Mouse (Mus musculus): ENCODE measurements around the gene Hadh. TPM values are rescaled to one million over a fixed set of nuclear protein-coding genes. Genes with fewer than 3 reads are reported as not detected.

The Hadh gene
- polyA plus RNA-seq, 1 experiment from 2014 or later: 18.4 TPM

GRCm38 (mm10) chr3:131291890-131292289 lies 20.0 kb upstream of the Hadh start:
- H3K9ac ChIP-seq (replicated peaks; ENCODE audit: low read depth, low read length): no peak overlapping the region
- 77% methylated on average over 4 of the region's 4 CpGs for WGBS
- no peaks in the 10 kb centered on the region for H3K9me3 ChIP-seq (ENCODE audit: control insufficient read depth, low read length)
- no peak overlapping the region for H3K4me2 ChIP-seq (ENCODE audit: low read depth, low read length)
- ATAC-seq (ENCODE audit: low read depth): no peak
- H3K27me3 ChIP-seq (ENCODE audit: control insufficient read depth, insufficient read depth, low read length): no peaks in the 10 kb centered on the region
- H3K36me3 ChIP-seq (ENCODE audit: control insufficient read depth, insufficient read depth, low read length): no peaks in the 10 kb centered on the region
- H3K4me3 ChIP-seq (ENCODE audit: low read depth, low read length): no peak overlapping the region
- H3K27ac ChIP-seq (ENCODE audit: low read depth, low read length): no peak overlapping the region
- no peaks in the 10 kb centered on the region for H3K4me1 ChIP-seq (ENCODE audit: control insufficient read depth, insufficient read depth, low read length)

GRCm38 (mm10) chr3:131274151-131274550 lies 2.2 kb upstream of the Hadh start:
- no peaks in the 10 kb centered on the region for H3K27me3 ChIP-seq (ENCODE audit: control insufficient read depth, insufficient read depth, low read length)
- no peaks in the 10 kb centered on the region for H3K4me1 ChIP-seq (ENCODE audit: control insufficient read depth, insufficient read depth, low read length)
- no peak overlapping the region for H3K4me3 ChIP-seq (ENCODE audit: low read depth, low read length)
- no peak overlapping the region for H3K27ac ChIP-seq (ENCODE audit: low read depth, low read length)
- WGBS: 90% methylated on average over 4 of the region's 4 CpGs
- no peak overlapping the region for H3K4me2 ChIP-seq (ENCODE audit: low read depth, low read length)
- H3K9me3 ChIP-seq (ENCODE audit: control insufficient read depth, low read length): no peaks in the 10 kb centered on the region
- no peak for ATAC-seq (ENCODE audit: low read depth)
- no peak overlapping the region for H3K9ac ChIP-seq (replicated peaks; ENCODE audit: low read depth, low read length)
- H3K36me3 ChIP-seq (ENCODE audit: control insufficient read depth, insufficient read depth, low read length): no peaks in the 10 kb centered on the region

GRCm38 (mm10) chr3:131272374-131273100 lies 636 bp upstream of the Hadh start:
- Histone ChIP-seq H3K4me1 (ENCODE audit: control insufficient read depth, insufficient read depth, low read length) (no peaks in the 10 kb centered on the region), H3K4me3 (ENCODE audit: low read depth, low read length) (peak overlapping the region; percentile 60; the same call in 1 of the 2 replicates), H3K9ac (replicated peaks; ENCODE audit: low read depth, low read length) (peak overlapping the region; percentile 52; the same call in 1 of the 2 replicates), H3K27ac (ENCODE audit: low read depth, low read length) (no peak overlapping the region), H3K27me3 (ENCODE audit: control insufficient read depth, insufficient read depth, low read length) (no peaks in the 10 kb centered on the region), H3K4me2 (ENCODE audit: low read depth, low read length) (peak overlapping the region; percentile 67), H3K9me3 (ENCODE audit: control insufficient read depth, low read length) (no peaks in the 10 kb centered on the region), H3K36me3 (ENCODE audit: control insufficient read depth, insufficient read depth, low read length) (no peaks in the 10 kb centered on the region)
- ATAC-seq (ENCODE audit: low read depth): no peak
- 53% methylated on average over 10 of the region's 10 CpGs for WGBS

GRCm38 (mm10) chr3:131271157-131271556 lies 744 bp downstream of the Hadh start:
- peak overlapping the region; percentile 67 for H3K4me2 ChIP-seq (ENCODE audit: low read depth, low read length)
- H3K9me3 ChIP-seq (ENCODE audit: control insufficient read depth, low read length): no peaks in the 10 kb centered on the region
- peak overlapping the region; percentile 60 for H3K4me3 ChIP-seq (ENCODE audit: low read depth, low read length)
- no peaks in the 10 kb centered on the region for H3K36me3 ChIP-seq (ENCODE audit: control insufficient read depth, insufficient read depth, low read length)
- peak; percentile 32; the same call in 1 of the 2 replicates for ATAC-seq (ENCODE audit: low read depth)
- no peak overlapping the region for H3K9ac ChIP-seq (replicated peaks; ENCODE audit: low read depth, low read length)
- no peaks in the 10 kb centered on the region for H3K27me3 ChIP-seq (ENCODE audit: control insufficient read depth, insufficient read depth, low read length)
- H3K4me1 ChIP-seq (ENCODE audit: control insufficient read depth, insufficient read depth, low read length): no peaks in the 10 kb centered on the region
- no peak overlapping the region for H3K27ac ChIP-seq (ENCODE audit: low read depth, low read length)
- WGBS: 12% methylated on average over 8 of the region's 8 CpGs

GRCm38 (mm10) chr3:131270381-131270780 lies 1.5 kb downstream of the Hadh start:
- Histone ChIP-seq H3K27ac (ENCODE audit: low read depth, low read length) (no peak overlapping the region), H3K4me2 (ENCODE audit: low read depth, low read length) (0 out of 2 replicates have a peak overlapping the region, but pooled peaks have one; percentile 67), H3K36me3 (ENCODE audit: control insufficient read depth, insufficient read depth, low read length) (no peaks in the 10 kb centered on the region), H3K9ac (replicated peaks; ENCODE audit: low read depth, low read length) (no peak overlapping the region), H3K4me3 (ENCODE audit: low read depth, low read length) (no peak overlapping the region), H3K4me1 (ENCODE audit: control insufficient read depth, insufficient read depth, low read length) (no peaks in the 10 kb centered on the region), H3K27me3 (ENCODE audit: control insufficient read depth, insufficient read depth, low read length) (no peaks in the 10 kb centered on the region), H3K9me3 (ENCODE audit: control insufficient read depth, low read length) (no peaks in the 10 kb centered on the region)
- 68% methylated on average over 6 of the region's 6 CpGs for WGBS
- no peak for ATAC-seq (ENCODE audit: low read depth)

GRCm38 (mm10) chr3:131266366-131267050 lies 5.4 kb downstream of the Hadh start:
- WGBS: 84% methylated on average over 3 of the region's 3 CpGs
- no peaks in the 10 kb centered on the region for H3K27me3 ChIP-seq (ENCODE audit: control insufficient read depth, insufficient read depth, low read length)
- H3K9me3 ChIP-seq (ENCODE audit: control insufficient read depth, low read length): no peaks in the 10 kb centered on the region
- H3K4me3 ChIP-seq (ENCODE audit: low read depth, low read length): no peak overlapping the region
- H3K4me1 ChIP-seq (ENCODE audit: control insufficient read depth, insufficient read depth, low read length): no peaks in the 10 kb centered on the region
- H3K36me3 ChIP-seq (ENCODE audit: control insufficient read depth, insufficient read depth, low read length): no peaks in the 10 kb centered on the region
- no peak overlapping the region for H3K27ac ChIP-seq (ENCODE audit: low read depth, low read length)
- ATAC-seq (ENCODE audit: low read depth): no peak
- no peak overlapping the region for H3K4me2 ChIP-seq (ENCODE audit: low read depth, low read length)
- no peak overlapping the region for H3K9ac ChIP-seq (replicated peaks; ENCODE audit: low read depth, low read length)

- H3K9me3 ChIP-seq (ENCODE audit: control insufficient read depth, low read length): no peaks in the 10 kb centered on the region
- WGBS: 92% methylated on average over 8 of the region's 8 CpGs
These were observed 6.4 kb downstream of the Hadh start for GRCm38 (mm10) chr3:131265516-131265915.

GRCm38 (mm10) chr3:131263766-131264486 lies 8.0 kb downstream of the Hadh start:
- H3K9ac ChIP-seq (replicated peaks; ENCODE audit: low read depth, low read length): no peak overlapping the region
- 50% methylated on average over 15 of the region's 15 CpGs for WGBS
- no peak overlapping the region for H3K27ac ChIP-seq (ENCODE audit: low read depth, low read length)

More at GRCm38 (mm10) chr3:131265516-131265915, 6.4 kb downstream of the Hadh start:
- Histone ChIP-seq H3K4me2 (ENCODE audit: low read depth, low read length) (no peak overlapping the region), H3K4me3 (ENCODE audit: low read depth, low read length) (no peak overlapping the region), H3K9ac (replicated peaks; ENCODE audit: low read depth, low read length) (no peak overlapping the region), H3K27ac (ENCODE audit: low read depth, low read length) (no peak overlapping the region), H3K4me1 (ENCODE audit: control insufficient read depth, insufficient read depth, low read length) (no peaks in the 10 kb centered on the region), H3K36me3 (ENCODE audit: control insufficient read depth, insufficient read depth, low read length) (no peaks in the 10 kb centered on the region), H3K27me3 (ENCODE audit: control insufficient read depth, insufficient read depth, low read length) (no peaks in the 10 kb centered on the region)
- ATAC-seq (ENCODE audit: low read depth): no peak

GRCm38 (mm10) chr3:131260418-131260817 lies 11.5 kb downstream of the Hadh start:
- H3K4me2 ChIP-seq (ENCODE audit: low read depth, low read length): no peak overlapping the region
- WGBS: 97% methylated on average over 6 of the region's 6 CpGs
- no peaks in the 10 kb centered on the region for H3K27me3 ChIP-seq (ENCODE audit: control insufficient read depth, insufficient read depth, low read length)
- no peaks in the 10 kb centered on the region for H3K9me3 ChIP-seq (ENCODE audit: control insufficient read depth, low read length)
- no peak for ATAC-seq (ENCODE audit: low read depth)
- no peaks in the 10 kb centered on the region for H3K4me1 ChIP-seq (ENCODE audit: control insufficient read depth, insufficient read depth, low read length)
- no peak overlapping the region for H3K27ac ChIP-seq (ENCODE audit: low read depth, low read length)
- H3K36me3 ChIP-seq (ENCODE audit: control insufficient read depth, insufficient read depth, low read length): no peaks in the 10 kb centered on the region
- H3K9ac ChIP-seq (replicated peaks; ENCODE audit: low read depth, low read length): no peak overlapping the region
- H3K4me3 ChIP-seq (ENCODE audit: low read depth, low read length): no peak overlapping the region

More at GRCm38 (mm10) chr3:131263766-131264486, 8.0 kb downstream of the Hadh start:
- Histone ChIP-seq H3K4me2 (ENCODE audit: low read depth, low read length) (no peak overlapping the region), H3K9me3 (ENCODE audit: control insufficient read depth, low read length) (no peaks in the 10 kb centered on the region), H3K4me3 (ENCODE audit: low read depth, low read length) (no peak overlapping the region), H3K27me3 (ENCODE audit: control insufficient read depth, insufficient read depth, low read length) (no peaks in the 10 kb centered on the region), H3K4me1 (ENCODE audit: control insufficient read depth, insufficient read depth, low read length) (no peaks in the 10 kb centered on the region), H3K36me3 (ENCODE audit: control insufficient read depth, insufficient read depth, low read length) (no peaks in the 10 kb centered on the region)
- ATAC-seq (ENCODE audit: low read depth): no peak

Data from neural tube, embryonic 14.5 days (tissue).